Mouse (Mus musculus) embryonic facial prominence, embryonic 15.5 days (tissue): Measurements from ENCODE around the gene Srsf10. TPM values are rescaled to one million over a fixed set of nuclear protein-coding genes. Genes with fewer than 3 reads are reported as not detected.

Experiments used
- ATAC-seq: fragments of 200-750 bp; cut with Nextera tagmentation; 2 replicates; pipeline ENCODE4 v1.8.0; 2017; ENCODE audit warnings: low read depth, moderate TSS enrichment; ENCODE audit not compliant: insufficient number of reproducible peaks, low FRiP score, low TSS enrichment
- H3K27ac ChIP-seq: fragments of 300-500 bp; sonication (generic); replicated peaks from 2 replicates; pipeline ENCODE4 v1.5.1; 2015; ENCODE audit warnings: mild to moderate bottlenecking, inconsistent platforms
- H3K27me3 ChIP-seq: fragments of 300-500 bp; sonication (generic); 2 replicates; pipeline ENCODE4 v1.6.1; 2015; ENCODE audit warnings: inconsistent platforms
- H3K36me3 ChIP-seq: fragments of 300-500 bp; sonication (generic); 2 replicates; pipeline ENCODE4 v1.6.1; 2015; ENCODE audit warnings: mild to moderate bottlenecking, inconsistent platforms
- H3K4me1 ChIP-seq: fragments of 300-500 bp; sonication (generic); 2 replicates; pipeline ENCODE4 v1.6.1; 2015; ENCODE audit warnings: inconsistent platforms
- H3K4me2 ChIP-seq: fragments of 300-500 bp; sonication (generic); replicated peaks from 2 replicates; pipeline ENCODE4 v1.6.1; 2015; ENCODE audit warnings: mild to moderate bottlenecking, inconsistent platforms
- H3K4me3 ChIP-seq: fragments of 300-500 bp; sonication (generic); replicated peaks from 2 replicates; pipeline ENCODE4 v1.5.1; 2015; ENCODE audit warnings: mild to moderate bottlenecking, inconsistent platforms
- H3K9ac ChIP-seq: fragments of 300-500 bp; sonication (generic); 2 replicates; pipeline ENCODE4 v1.6.1; 2015; ENCODE audit warnings: inconsistent platforms
- H3K9me3 ChIP-seq: fragments of 300-500 bp; sonication (generic); replicated peaks from 2 replicates; pipeline ENCODE4 v1.6.1; 2016; ENCODE audit warnings: inconsistent platforms
- WGBS: fragments of 180-500 bp; shearing (Covaris S2); methylation state at CpG from one replicate; pipeline ENCODE4 v1.1.7; 2015; 5-methylcytosine and 5-hydroxymethylcytosine counted together
- polyA plus RNA-seq: library from polyadenylated mRNA; unstranded; fragments of >200 nt; fragmentation: Nextera tagmentation; extraction: Ambion mirVana; gene quantifications from 2 replicates; pipeline ENCODE4 v1.2.1, GENCODE M21; 2015

The Srsf10 gene
- polyA plus RNA-seq, 1 experiment from 2014 or later = 214 TPM

DNA sequence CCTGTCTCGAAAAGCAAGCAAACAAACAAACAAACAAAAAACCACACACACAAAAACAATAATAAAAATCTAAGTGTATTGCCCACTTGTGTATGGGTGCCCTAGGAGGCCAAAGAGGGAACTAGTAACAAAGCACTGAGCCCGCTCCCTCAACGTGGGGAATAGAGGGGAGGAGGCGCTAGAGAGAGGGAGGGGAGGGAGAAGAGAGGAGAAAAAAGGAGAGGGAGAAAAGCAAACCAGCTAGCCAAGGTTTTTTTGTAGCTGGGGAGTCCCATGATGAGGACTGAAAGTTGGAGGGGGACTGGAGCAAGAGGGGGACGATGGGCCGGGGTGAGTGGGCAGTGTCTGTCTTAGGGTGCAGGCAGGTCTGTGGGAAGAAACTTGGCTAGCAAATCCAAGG lies 467 bp upstream of the Srsf10 start:
- Histone ChIP-seq H3K9me3 (no peaks in the 10 kb centered on the region), H3K27me3 (no peaks in the 10 kb centered on the region), H3K36me3 (0 out of 2 replicates have a peak, but pooled peaks cover 5% of the 10 kb centered on the region), H3K27ac (peak overlapping the region; percentile 99), H3K4me3 (peak overlapping the region; percentile 95), H3K9ac (peak overlapping the region; percentile 90), H3K4me2 (peak overlapping the region; percentile 79), H3K4me1 (peaks cover 41% of the 10 kb centered on the region)
- 8% methylated on average over 6 of the region's 6 CpGs for WGBS
- ATAC-seq = no peak

DNA sequence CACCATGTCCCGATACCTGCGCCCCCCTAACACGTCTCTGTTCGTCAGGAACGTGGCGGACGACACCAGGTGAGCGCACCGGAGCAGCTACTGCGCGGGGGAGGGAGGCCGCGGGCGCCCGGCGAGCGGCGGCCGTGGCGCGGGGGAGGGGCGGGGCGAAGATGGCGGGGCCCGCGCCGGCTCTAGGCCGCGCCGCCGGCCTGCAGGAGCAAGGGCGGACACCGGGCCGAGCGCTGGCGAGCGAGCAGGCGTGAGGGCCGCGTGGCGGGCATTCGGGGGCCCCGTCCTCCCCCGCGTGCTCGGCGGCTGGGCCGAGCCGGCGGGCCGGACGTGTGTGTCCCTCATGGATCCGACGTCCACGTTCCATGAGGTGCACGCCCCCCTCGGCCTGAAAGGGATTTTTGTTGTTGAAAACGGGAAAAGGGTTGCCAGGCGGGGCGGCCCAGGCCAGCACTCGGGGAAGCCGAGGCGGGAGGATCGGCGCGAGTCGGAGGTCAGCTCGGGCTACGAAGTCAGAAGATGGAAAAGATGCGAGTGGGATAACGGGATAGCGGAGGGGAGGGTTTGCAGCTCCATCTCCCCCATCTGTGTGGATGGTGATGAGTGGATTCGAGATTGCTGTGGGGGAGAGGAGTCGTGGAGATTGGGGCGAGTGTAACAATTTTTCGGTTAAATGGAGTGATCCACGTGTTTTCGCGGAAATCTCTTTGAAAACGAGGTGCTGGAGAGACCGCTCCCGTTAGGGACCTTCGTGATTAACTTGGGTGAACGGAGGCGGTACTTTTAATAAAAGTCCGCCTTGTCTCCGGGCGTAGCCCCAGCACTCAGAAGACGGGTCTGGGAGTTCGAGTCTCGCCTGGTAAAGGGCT lies 910 bp downstream of the Srsf10 start:
- H3K4me1 ChIP-seq = peaks cover 34% of the 10 kb centered on the region
- WGBS = under 1% methylated on average over 91 of the region's 91 CpGs
- peak overlapping the region; percentile 95 for H3K4me3 ChIP-seq
- peak overlapping the region; percentile 79 for H3K4me2 ChIP-seq
- 0 out of 2 replicates have a peak, but pooled peaks cover 5% of the 10 kb centered on the region for H3K36me3 ChIP-seq
- H3K9me3 ChIP-seq = no peaks in the 10 kb centered on the region
- H3K27ac ChIP-seq = peak overlapping the region; percentile 99
- H3K9ac ChIP-seq = peak overlapping the region; percentile 93
- ATAC-seq = peak; percentile 68
- no peaks in the 10 kb centered on the region for H3K27me3 ChIP-seq

- WGBS = 7% methylated on average over 7 of the region's 7 CpGs
- no peaks in the 10 kb centered on the region for H3K9me3 ChIP-seq
- H3K4me3 ChIP-seq = peak overlapping the region; percentile 95
- H3K4me2 ChIP-seq = peak overlapping the region; percentile 79
- no peaks in the 10 kb centered on the region for H3K27me3 ChIP-seq
- ATAC-seq = no peak
- H3K36me3 ChIP-seq = peaks cover 5% of the 10 kb centered on the region; the same call in 1 of the 2 replicates
- no peak overlapping the region for H3K27ac ChIP-seq
- peaks cover 34% of the 10 kb centered on the region for H3K4me1 ChIP-seq
- peak overlapping the region; percentile 21; the same call in 1 of the 2 replicates for H3K9ac ChIP-seq
These were observed 2.1 kb downstream of the Srsf10 start for GRCm38 (mm10) chr4:135857597-135858186.

DNA sequence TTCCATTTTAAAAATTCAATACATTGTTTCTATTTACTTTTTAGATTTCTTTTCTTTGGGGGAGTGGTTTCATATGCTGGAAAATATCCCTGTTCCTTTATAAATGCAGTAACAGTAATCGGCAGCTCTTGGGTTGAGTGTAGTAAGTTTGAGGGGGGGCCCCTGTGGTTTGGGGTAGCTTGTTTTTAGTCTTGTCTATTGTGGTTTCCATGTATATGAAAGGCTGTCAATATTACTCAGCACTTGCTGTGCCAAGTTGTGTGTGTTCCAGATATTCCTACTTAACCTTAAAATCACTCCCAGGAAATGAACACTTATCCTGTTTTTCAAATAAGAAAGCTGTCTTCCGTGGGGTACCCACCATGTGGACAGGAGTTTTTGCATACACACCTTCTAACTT lies 13.4 kb downstream of the Srsf10 start:
- Histone ChIP-seq H3K36me3 (peaks cover 10% of the 10 kb centered on the region; the same call in 1 of the 2 replicates), H3K4me1 (peaks cover 27% of the 10 kb centered on the region), H3K9ac (no peak overlapping the region), H3K27me3 (no peaks in the 10 kb centered on the region), H3K4me2 (no peak overlapping the region), H3K4me3 (no peak overlapping the region), H3K9me3 (no peaks in the 10 kb centered on the region), H3K27ac (peak overlapping the region; percentile 72; the same call in 1 of the 2 replicates)
- WGBS = 23% methylated on average over 2 of the region's 2 CpGs
- no peak for ATAC-seq

- H3K4me3 ChIP-seq = no peak overlapping the region
- WGBS = 33% methylated on average over 2 of the region's 2 CpGs
- 0 out of 2 replicates have a peak overlapping the region, but pooled peaks have one; percentile 12 for H3K4me2 ChIP-seq
- H3K9me3 ChIP-seq = no peaks in the 10 kb centered on the region
- no peaks in the 10 kb centered on the region for H3K27me3 ChIP-seq
- H3K9ac ChIP-seq = no peak overlapping the region
- H3K4me1 ChIP-seq = peaks cover 42% of the 10 kb centered on the region
- H3K36me3 ChIP-seq = peaks cover 10% of the 10 kb centered on the region; the same call in 1 of the 2 replicates
- no peak overlapping the region for H3K27ac ChIP-seq
- ATAC-seq = no peak
These were observed 14.9 kb downstream of the Srsf10 start for GRCm38 (mm10) chr4:135870227-135871023.

- Histone ChIP-seq H3K36me3 (peaks cover 6% of the 10 kb centered on the region; the same call in 1 of the 2 replicates), H3K4me2 (peak overlapping the region; percentile 64), H3K27me3 (no peaks in the 10 kb centered on the region), H3K9ac (peak overlapping the region; percentile 88; the same call in 1 of the 2 replicates), H3K9me3 (no peaks in the 10 kb centered on the region), H3K4me3 (peak overlapping the region; percentile 75), H3K4me1 (peaks cover 58% of the 10 kb centered on the region), H3K27ac (peak overlapping the region; percentile 100; the same call in 1 of the 2 replicates)
- ATAC-seq = no peak
- 30% methylated on average over 3 of the region's 3 CpGs for WGBS
These were observed 16.5 kb downstream of the Srsf10 start for GRCm38 (mm10) chr4:135872015-135872414.

DNA sequence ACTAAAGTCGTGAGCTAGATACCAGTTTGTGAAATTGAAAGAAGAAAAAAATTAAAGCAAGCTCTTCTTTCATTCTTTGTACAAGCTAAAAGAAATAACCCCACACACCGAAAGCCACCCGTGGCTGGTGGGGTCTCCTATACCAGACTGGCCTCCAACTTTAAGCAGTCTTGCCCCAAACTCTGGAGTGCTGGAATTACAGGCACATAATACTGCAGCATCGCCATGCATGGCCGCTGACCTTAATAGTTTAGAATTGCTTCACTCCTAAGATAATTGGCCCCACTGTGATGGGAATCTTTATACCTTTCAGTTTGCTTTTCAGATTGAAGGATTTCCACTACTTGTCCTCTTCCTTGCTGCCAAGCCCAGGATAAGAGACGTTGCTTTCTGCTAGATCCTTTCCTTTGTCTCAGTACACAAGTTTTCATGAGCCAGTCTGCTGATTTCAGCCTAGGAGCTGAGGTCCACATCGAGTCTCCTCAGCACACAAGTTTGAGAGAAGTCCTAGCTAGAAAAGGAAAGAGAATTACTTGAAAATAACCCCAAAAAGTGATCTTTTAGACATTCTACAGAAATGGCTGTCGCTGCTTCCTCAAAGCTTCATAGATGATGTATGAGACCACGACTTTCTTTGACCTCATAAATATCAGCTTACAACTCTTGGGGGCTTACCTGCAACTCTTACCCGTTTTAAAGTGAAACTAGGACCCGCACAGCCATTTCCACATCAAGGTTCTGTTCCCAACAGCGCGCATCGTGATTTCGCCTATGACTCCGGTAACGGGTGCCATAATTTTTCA lies 17.2 kb downstream of the Srsf10 start:
- Histone ChIP-seq H3K4me3 (peak overlapping the region; percentile 75), H3K9me3 (no peaks in the 10 kb centered on the region), H3K27ac (peak overlapping the region; percentile 100), H3K4me1 (peaks cover 59% of the 10 kb centered on the region), H3K4me2 (peak overlapping the region; percentile 64), H3K9ac (peak overlapping the region; percentile 88), H3K36me3 (peaks cover 6% of the 10 kb centered on the region; the same call in 1 of the 2 replicates), H3K27me3 (no peaks in the 10 kb centered on the region)
- no peak for ATAC-seq
- 4% methylated on average over 17 of the region's 17 CpGs for WGBS

GRCm38 (mm10) chr4:135873526-135874202 lies 18.1 kb downstream of the Srsf10 start, which contains the start of gene Pnrc2:
Gene Pnrc2, minus strand, starts transcription at chr4:135873850.
- Histone ChIP-seq H3K4me3 (peak within 1 kb of the TSS; percentile 75), H3K4me1 (peaks cover 59% of the 10 kb centered on the region), H3K9me3 (no peaks in the 10 kb centered on the region), H3K36me3 (peaks cover 6% of the 10 kb centered on the region; the same call in 1 of the 2 replicates), H3K27me3 (no peaks in the 10 kb centered on the region), H3K9ac (peak within 1 kb of the TSS; percentile 88), H3K4me2 (peak within 1 kb of the TSS; percentile 64), H3K27ac (peak within 1 kb of the TSS; percentile 100)
- under 1% methylated on average over 59 of the region's 60 CpGs for WGBS
- ATAC-seq = peak; percentile 95

DNA sequence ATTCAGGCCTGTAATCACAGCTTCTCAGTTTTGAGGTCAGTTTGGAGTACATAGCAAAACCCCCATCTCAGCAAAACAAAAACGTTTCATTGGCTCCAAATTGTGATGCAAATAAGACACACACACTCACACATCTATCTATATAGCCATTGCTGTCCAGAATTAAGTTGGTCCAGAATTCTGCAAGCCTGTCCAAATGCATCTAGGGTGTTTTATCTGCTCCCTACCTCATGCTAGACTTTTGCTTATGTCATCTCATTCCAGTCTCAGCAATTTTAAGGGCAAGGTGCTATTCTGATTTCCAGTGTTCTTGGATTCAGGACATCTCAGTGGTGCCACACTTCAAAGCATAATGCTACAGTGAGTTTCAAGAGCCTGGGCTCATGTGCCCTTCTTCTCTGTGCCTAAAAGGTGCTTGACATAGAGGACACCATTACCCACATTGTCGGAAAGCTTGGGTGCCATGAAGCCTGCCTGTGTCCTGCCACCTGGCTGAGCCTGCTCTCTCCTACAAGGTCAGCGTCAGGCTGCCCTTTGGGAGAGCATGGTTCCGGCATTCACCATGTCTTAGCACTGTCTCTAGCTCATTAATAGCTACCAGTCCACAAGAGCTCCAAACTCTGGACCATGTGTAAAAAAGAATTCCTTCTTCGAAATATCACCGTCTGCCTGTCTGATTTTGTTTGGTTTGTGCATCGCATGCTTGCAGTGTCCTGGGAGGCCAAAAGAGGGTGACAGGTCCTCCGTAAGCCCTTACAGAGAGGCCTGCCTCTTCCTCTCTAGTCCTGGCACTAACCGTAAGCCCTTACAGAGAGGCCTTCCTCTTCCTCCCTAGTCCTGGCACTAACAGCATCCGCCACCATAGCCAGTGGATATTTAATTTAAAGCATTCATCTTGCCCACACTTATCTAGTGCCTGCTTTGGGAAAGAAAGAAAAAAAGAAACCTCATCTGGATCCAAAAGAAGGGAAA lies 19.3 kb downstream of the Srsf10 start:
- 0 out of 2 replicates have a peak overlapping the region, but pooled peaks have one; percentile 75 for H3K4me3 ChIP-seq
- 75% methylated on average over 10 of the region's 10 CpGs for WGBS
- no peaks in the 10 kb centered on the region for H3K9me3 ChIP-seq

More for the DNA sequence above, 19.3 kb downstream of the Srsf10 start:
- ATAC-seq = no peak
- no peaks in the 10 kb centered on the region for H3K27me3 ChIP-seq
- H3K4me2 ChIP-seq = peak overlapping the region; percentile 58
- no peak overlapping the region for H3K9ac ChIP-seq
- peak overlapping the region; percentile 100 for H3K27ac ChIP-seq
- peaks cover 50% of the 10 kb centered on the region for H3K4me1 ChIP-seq
- peaks cover 6% of the 10 kb centered on the region; the same call in 1 of the 2 replicates for H3K36me3 ChIP-seq
